Mouse (Mus musculus) heart, adult 11 months (tissue): ENCODE measurements around the gene Tmod4.
"Not testable (repeated sequence)": the region's sequence is repeated elsewhere in the genome, so short reads cannot be mapped to it uniquely, and the experiment has no call there.

Experiments
- DNase-seq: peaks from one replicate; pipeline ENCODE4 v3.0.0; 2022

Tmod4 gene

GRCm38 (mm10) chr3:95124246-95124645 is at the start of gene Tmod4:
Tmod4 (plus strand) TSS chr3:95124476.
- DNase-seq: peak; percentile 91

- no peak for DNase-seq
These were observed 36.2 kb upstream of the Tmod4 start for GRCm38 (mm10) chr3:95088071-95088470.

DNA sequence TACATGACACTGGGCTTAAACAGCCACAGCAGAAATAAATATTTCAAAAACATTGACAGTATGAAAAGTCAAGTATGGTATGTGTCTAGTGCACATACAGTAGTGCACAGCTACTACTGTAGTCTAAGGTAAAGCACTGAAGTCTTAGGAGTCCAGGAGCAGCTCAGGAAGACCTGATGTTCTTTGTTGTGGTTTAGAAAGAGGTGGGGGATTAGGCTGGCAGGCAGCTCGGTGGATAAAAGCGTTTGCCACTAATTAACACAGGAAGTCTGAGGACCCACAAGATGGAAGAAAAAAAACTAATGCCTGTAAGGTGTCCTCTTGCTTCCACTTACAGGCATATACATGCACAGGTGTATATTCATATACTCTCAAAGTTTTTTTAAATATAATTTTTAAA is 23.4 kb upstream of the Tmod4 start:
- DNase-seq: peak; percentile 76

- peak; percentile 75 for DNase-seq
These were observed 19.2 kb upstream of the Tmod4 start for GRCm38 (mm10) chr3:95105121-95105520.

DNA sequence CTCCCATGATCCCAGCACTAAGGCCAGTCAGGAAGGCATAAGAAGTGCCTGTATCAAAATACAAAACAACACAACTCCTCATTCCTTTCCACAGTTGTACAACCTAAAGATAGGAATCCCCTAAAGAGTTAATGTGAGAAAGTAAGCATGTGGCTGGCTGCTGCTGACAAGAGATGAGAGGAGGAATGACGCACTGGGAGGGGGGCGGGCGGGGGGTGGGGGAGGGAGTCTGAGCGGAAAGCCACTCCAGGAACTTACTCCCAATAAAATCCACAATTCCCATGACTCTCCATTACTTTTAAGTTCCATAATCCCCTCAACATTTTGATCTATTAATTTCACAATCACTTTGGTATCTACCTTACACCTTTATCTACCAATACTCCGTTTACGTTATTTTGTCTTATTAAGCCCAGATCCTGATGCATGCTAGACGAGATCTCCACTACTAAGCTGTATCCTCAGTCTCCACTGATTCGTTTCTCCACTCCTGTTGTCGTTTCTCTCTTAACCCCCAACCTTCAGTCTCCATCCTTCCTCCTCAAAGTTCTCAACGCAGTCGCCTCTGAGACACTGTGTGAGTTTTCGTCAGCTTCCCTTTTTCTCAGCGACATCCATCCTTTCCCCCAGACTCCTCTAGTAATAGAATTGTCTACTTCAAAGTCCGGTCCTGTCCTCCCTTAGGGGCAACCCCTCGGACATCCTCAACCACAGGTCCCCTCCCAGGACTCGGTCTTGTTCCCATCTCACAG is 18.5 kb upstream of the Tmod4 start:
- DNase-seq: no peak

- peak; percentile 100 for DNase-seq
These were observed 17.7 kb upstream of the Tmod4 start, which contains the start of gene Pip5k1a for GRCm38 (mm10) chr3:95106338-95107117. Pip5k1a (minus strand) TSS chr3:95106930.

DNA sequence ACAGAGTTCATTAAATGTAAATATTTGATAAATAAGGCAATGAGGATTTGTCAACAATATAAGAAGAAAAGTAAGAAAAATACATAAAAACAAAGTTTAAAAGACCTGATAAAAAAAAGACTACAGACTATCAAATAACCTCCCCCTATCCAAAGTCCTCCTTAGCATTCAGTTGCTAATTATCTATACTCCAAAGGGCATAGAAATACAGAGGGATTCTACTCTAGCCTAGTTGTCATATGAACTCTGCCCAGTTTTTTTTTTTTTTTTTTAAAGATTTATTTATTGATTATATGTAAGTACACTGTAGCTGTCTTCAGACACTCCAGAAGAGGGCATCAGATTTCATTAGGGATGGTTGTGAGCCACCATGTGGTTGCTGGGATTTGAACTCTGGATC is 17.0 kb upstream of the Tmod4 start:
- DNase-seq: not testable (repeated sequence)

DNA sequence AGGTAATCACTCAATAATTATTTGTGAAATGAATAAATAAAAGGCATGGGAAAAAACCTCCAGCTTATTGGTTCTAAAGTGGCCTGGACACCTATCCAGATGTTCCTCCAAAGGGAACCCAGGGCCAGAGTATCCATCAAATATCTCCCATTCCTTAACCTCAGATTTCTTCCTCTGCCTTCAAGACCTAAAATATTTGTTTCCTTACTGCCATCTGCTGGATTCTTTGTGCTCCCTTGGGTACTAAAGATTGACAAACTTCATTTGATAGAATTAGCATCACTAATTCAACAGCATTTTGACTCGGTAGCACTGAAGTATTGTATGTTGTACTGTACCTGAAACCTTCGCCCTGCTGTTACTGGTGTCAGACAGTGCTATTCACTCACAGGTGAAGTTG is 16.4 kb upstream of the Tmod4 start:
- DNase-seq: peak; percentile 49

- DNase-seq: peak; percentile 99
These were observed 13.2 kb upstream of the Tmod4 start, which contains the start of gene Vps72 for GRCm38 (mm10) chr3:95110911-95111726. Vps72 (plus strand) TSS chr3:95111022.

DNA sequence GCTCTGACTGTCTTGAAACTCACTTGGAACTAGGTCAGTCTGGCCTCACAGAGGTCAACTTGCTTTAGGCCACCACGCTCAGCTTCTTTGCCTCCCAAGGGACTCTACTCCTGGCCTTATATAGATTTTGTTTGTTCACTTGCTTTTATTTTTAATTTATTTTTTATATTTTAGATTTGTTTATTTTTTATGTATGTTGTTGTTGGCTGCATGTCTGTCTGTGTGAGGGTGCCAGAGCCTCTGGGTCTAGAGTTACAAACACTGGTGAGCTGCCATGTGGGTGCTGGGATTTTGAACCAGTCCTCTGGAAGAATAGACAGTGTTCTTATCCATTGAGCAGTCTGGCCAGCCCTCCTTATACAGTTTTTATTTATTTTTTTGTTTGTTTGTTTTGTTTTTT is 11.5 kb upstream of the Tmod4 start:
- peak; percentile 87 for DNase-seq

GRCm38 (mm10) chr3:95117751-95118150 is 6.5 kb upstream of the Tmod4 start:
- no peak for DNase-seq

DNA sequence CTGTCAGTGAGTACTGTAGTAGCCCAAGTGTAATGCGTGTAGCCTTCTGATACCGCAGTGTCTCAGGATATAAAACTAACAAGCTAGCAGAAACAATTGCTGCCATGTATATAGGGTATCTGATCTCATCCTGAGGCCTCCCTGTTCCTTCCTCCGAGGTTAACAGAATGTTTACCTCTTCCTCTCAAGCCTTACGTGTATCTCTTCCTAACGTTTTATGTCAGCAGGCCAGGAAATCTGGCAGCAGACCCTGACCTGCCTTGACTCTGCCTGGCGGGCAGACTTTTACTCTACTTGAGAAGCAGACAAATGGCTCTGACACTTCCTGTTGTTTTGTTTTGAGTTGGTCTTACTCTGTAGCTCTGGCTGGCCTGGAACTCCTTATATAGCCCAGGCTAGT is 2.7 kb upstream of the Tmod4 start:
- DNase-seq: peak; percentile 88

- peak; percentile 94 for DNase-seq
These were observed 696 bp downstream of the Tmod4 start for GRCm38 (mm10) chr3:95124972-95125371.

DNA sequence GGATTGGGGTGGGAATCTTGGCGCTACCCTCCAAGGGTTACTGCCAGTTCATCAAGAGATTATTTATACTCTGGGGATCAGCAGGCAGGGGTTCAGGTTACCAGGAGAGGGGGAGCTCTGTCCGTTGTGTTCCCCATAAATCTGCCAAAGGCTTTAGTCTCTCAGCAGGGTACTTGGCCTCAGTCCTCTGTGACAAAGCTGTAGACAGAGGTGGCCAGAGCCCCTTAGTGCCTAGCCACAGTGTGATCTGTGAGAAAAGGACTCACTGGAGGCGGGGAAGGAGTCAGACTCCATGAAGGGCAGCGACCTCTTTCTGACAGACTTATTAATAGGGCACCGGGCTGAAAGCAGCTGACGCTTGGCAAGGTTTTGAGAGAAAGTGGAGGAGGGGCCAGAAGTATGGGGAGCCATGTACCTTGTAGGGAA is 5.0 kb downstream of the Tmod4 start:
- peak; percentile 96 for DNase-seq

GRCm38 (mm10) chr3:95130081-95130480 is 5.8 kb downstream of the Tmod4 start:
- DNase-seq: no peak

- not testable (repeated sequence) for DNase-seq
These were observed 8.1 kb downstream of the Tmod4 start for GRCm38 (mm10) chr3:95132389-95132788.

- DNase-seq: peak; percentile 90
These were observed 8.9 kb downstream of the Tmod4 start for GRCm38 (mm10) chr3:95133176-95133575.

- peak; percentile 99 for DNase-seq
These were observed 9.4 kb downstream of the Tmod4 start, which contains the start of the genes Scnm1 and Lysmd1 for GRCm38 (mm10) chr3:95133680-95134101. Scnm1 (minus strand) TSS chr3:95134011. Lysmd1 (plus strand) TSS chr3:95134088.

- not testable (repeated sequence) for DNase-seq
These were observed 9.9 kb downstream of the Tmod4 start for GRCm38 (mm10) chr3:95134133-95134532.

GRCm38 (mm10) chr3:95135023-95135422 is 10.7 kb downstream of the Tmod4 start:
- DNase-seq: peak; percentile 97

- DNase-seq: peak; percentile 92
These were observed 11.3 kb downstream of the Tmod4 start for GRCm38 (mm10) chr3:95135433-95136052.

GRCm38 (mm10) chr3:95136336-95136735 is 12.1 kb downstream of the Tmod4 start:
- DNase-seq: peak; percentile 86
